In genomic region chr2:132485454-132485853, GRCm38 (mm10) we compare ENCODE assay signal across 10 mouse cellular contexts.
A peak's percentile ranks its signal among the peaks of the same experiment; 100 is the strongest.
DNase-seq lines count a peak whose midpoint lies in the region; ATAC-seq lines count a peak whose summit lies in the region.
"Had no signal": no experiment of that assay in that cellular context is flagged by ENCODE, and none has a peak within 500 bp of the region (broad histone marks: within the 10 kb centered on the region; RNA-seq: fewer than 3 reads in every experiment).

No protein-coding gene starts in this region.

- no peaks in the 10 kb centered on the region for H3K9me3 ChIP-seq in midbrain, embryonic 11.5 days (ENCODE audit: control insufficient read depth, low read length)
- H3K9me3 ChIP-seq in midbrain, embryonic 16.5 days (replicated peaks; ENCODE audit: control insufficient read depth, low read length, poor library complexity, severe bottlenecking): no peaks in the 10 kb centered on the region
- H3K9me3 ChIP-seq: embryonic facial prominence, embryonic 15.5 days had no signal

- no peak overlapping the region for H3K4me2 ChIP-seq in midbrain, embryonic 11.5 days
- no peak overlapping the region for H3K4me2 ChIP-seq in midbrain, embryonic 16.5 days (ENCODE audit: low read length)
- H3K4me2 ChIP-seq: embryonic facial prominence, embryonic 15.5 days had no signal

- intact Hi-C loops in heart, postnatal 10 days (cut with DNase I): loop anchor here (1.0 to 2.0 kb wide), 3 partner anchors 96 to 223 kb away; partner anchors contain the start of gene Cds2

- 0% methylated on average over 1 of the region's 1 CpGs for WGBS in midbrain, embryonic 11.5 days
- WGBS in midbrain, embryonic 16.5 days: 4% methylated on average over 1 of the region's 1 CpGs

- H3K36me3 ChIP-seq in midbrain, embryonic 11.5 days (ENCODE audit: control insufficient read depth, insufficient read depth, low read length): no peaks in the 10 kb centered on the region
- no peaks in the 10 kb centered on the region for H3K36me3 ChIP-seq in midbrain, embryonic 16.5 days (ENCODE audit: control insufficient read depth, insufficient read depth, low read length)
- H3K36me3 ChIP-seq: embryonic facial prominence, embryonic 15.5 days had no signal

- ATAC-seq in midbrain, embryonic 11.5 days (ENCODE audit: low FRiP score): no peak
- ATAC-seq in midbrain, embryonic 16.5 days: no peak

- H3K4me1 ChIP-seq in midbrain, embryonic 11.5 days (ENCODE audit: control insufficient read depth, insufficient read depth, low read length): no peaks in the 10 kb centered on the region
- H3K4me1 ChIP-seq in midbrain, embryonic 16.5 days (ENCODE audit: control insufficient read depth, insufficient read depth, low read length): no peaks in the 10 kb centered on the region
- H3K4me1 ChIP-seq: embryonic facial prominence, embryonic 15.5 days had no signal

- no peaks in the 10 kb centered on the region for H3K27me3 ChIP-seq in midbrain, embryonic 11.5 days (ENCODE audit: control insufficient read depth, insufficient read depth, low read length)
- no peaks in the 10 kb centered on the region for H3K27me3 ChIP-seq in midbrain, embryonic 16.5 days (ENCODE audit: control insufficient read depth, insufficient read depth, low read depth, low read length)
- H3K27me3 ChIP-seq: embryonic facial prominence, embryonic 15.5 days had no signal

- H3K27ac ChIP-seq in midbrain, embryonic 11.5 days (ENCODE audit: low read depth, low read length): no peak overlapping the region
- no peak overlapping the region for H3K27ac ChIP-seq in midbrain, embryonic 16.5 days (ENCODE audit: low read length)
- H3K27ac ChIP-seq: embryonic facial prominence, embryonic 15.5 days had no signal

- no peak overlapping the region for H3K9ac ChIP-seq in midbrain, embryonic 11.5 days (ENCODE audit: low read length)
- H3K9ac ChIP-seq in midbrain, embryonic 16.5 days (ENCODE audit: low read depth, low read length): no peak overlapping the region
- H3K9ac ChIP-seq: embryonic facial prominence, embryonic 15.5 days had no signal

- DNase-seq in midbrain, embryonic 11.5 days (ENCODE audit: low spot score, missing footprints): peak; percentile 91
- peak; percentile 52 for DNase-seq in adrenal gland, adult 2 months
- DNase-seq in embryo, embryonic 10.5 days (ENCODE audit: low spot score): peak; percentile 76
- DNase-seq in heart, postnatal 10 days: peak; percentile 59 to 74
- peak; percentile 61 to 76 for DNase-seq in left cerebral cortex, adult 18-20 months (ENCODE audit: low spot score in 2 of 2)
- peak; percentile 74 for DNase-seq in naive thymus-derived CD4-positive, alpha-beta T cell, adult 2 months (ENCODE audit: low read depth)
- DNase-seq in thymus, postnatal 25 days: peak; percentile 53

- no peak overlapping the region for H3K4me3 ChIP-seq in midbrain, embryonic 11.5 days (ENCODE audit: low read depth, low read length)
- no peak overlapping the region for H3K4me3 ChIP-seq in midbrain, embryonic 16.5 days (ENCODE audit: low read depth, low read length)
- H3K4me3 ChIP-seq: embryonic facial prominence, embryonic 15.5 days; megakaryocyte, embryonic 14.5 days had no signal
